Mouse (Mus musculus) CH12.LX (cell line): ENCODE results near the gene Chrna1.

Source experiments
- BHLHE40 ChIP-seq: IDR thresholded peaks from 2 replicates; pipeline ENCODE4 v1.6.1; 2011; ENCODE audit warnings: mild to moderate bottlenecking, low read depth, low read length, improper control_type of control experiment
- CTCF ChIP-seq, 2 experiments: IDR thresholded peaks in 1 of 2; conservative IDR thresholded peaks in 1 of 2; 2 replicates each; pipeline ENCODE4 v1.5.1; 2011 to 2012; ENCODE audit warnings: low read depth in 2 of 2, low read length in 2 of 2, improper control_type of control experiment in 1 of 2, inconsistent platforms in 1 of 2, mild to moderate bottlenecking in 1 of 2, moderate library complexity in 1 of 2
- E2F4 ChIP-seq: IDR thresholded peaks from 2 replicates; pipeline ENCODE4 v1.6.1; 2011; ENCODE audit warnings: low read depth, low read length, improper control_type of control experiment; ENCODE audit not compliant: insufficient replicate concordance
- MEF2A ChIP-seq: IDR thresholded peaks from 2 replicates; pipeline ENCODE4 v1.6.1; 2014; ENCODE audit warnings: low read depth, mild to moderate bottlenecking, inconsistent platforms, low read length, improper control_type of control experiment, borderline replicate concordance
- MXI1 ChIP-seq: IDR thresholded peaks from 2 replicates; pipeline ENCODE4 v1.6.1; 2011; ENCODE audit warnings: mild to moderate bottlenecking, low read depth, low read length, improper control_type of control experiment
- NELFE ChIP-seq: IDR thresholded peaks from 2 replicates; pipeline ENCODE4 v1.6.1; 2011; ENCODE audit warnings: low read depth, low read length, improper control_type of control experiment
- POLR2A ChIP-seq: IDR thresholded peaks from 2 replicates; pipeline ENCODE4 v1.6.1; 2011; ENCODE audit warnings: low read depth, mild to moderate bottlenecking, improper control_type of control experiment, low read length
- UBTF ChIP-seq: IDR thresholded peaks from 2 replicates; pipeline ENCODE4 v1.6.1; 2012; ENCODE audit warnings: low read depth, mild to moderate bottlenecking, inconsistent platforms, low read length, improper control_type of control experiment, moderate library complexity

GRCm38 (mm10) chr2:73580720-73581119, 582 bp upstream of the Chrna1 start:
- TF ChIP-seq NELFE, result no peak
- TF ChIP-seq MEF2A, result no peak
- TF ChIP-seq CTCF (conservative IDR thresholded peaks at IDR 0.05 in 1 of 2, IDR thresholded peaks at IDR 0.05 in 1 of 2; ENCODE audit: low read depth in 2 of 2, low read length in 2 of 2), result no peak
- no peak for TF ChIP-seq UBTF
- TF ChIP-seq POLR2A, result no peak
- TF ChIP-seq MXI1, result no peak
- no peak for TF ChIP-seq E2F4
- TF ChIP-seq BHLHE40, result no peak
